Mouse (Mus musculus) stomach, embryonic 16.5 days (tissue): ENCODE results near the gene Tada2a. TPM values are rescaled to one million over a fixed set of nuclear protein-coding genes. Genes with fewer than 3 reads are reported as not detected.

Experiments
- ATAC-seq: fragments of 200-750 bp; cut with Nextera tagmentation; 2 replicates; pipeline ENCODE4 v1.8.0; 2017; ENCODE audit warnings: moderate number of reproducible peaks, moderate TSS enrichment; ENCODE audit not compliant: insufficient read depth, low FRiP score
- H3K27ac ChIP-seq: fragments of 300-500 bp; sonication (generic); 2 replicates; pipeline ENCODE4 v1.5.1; 2014; ENCODE audit warnings: low read length
- H3K27me3 ChIP-seq: fragments of 300-500 bp; sonication (generic); 2 replicates; pipeline ENCODE4 v1.6.1; 2014; ENCODE audit warnings: low read length, control low read depth, mixed read lengths; ENCODE audit not compliant: control insufficient read depth, insufficient read depth
- H3K36me3 ChIP-seq: fragments of 300-500 bp; sonication (generic); 2 replicates; pipeline ENCODE4 v1.6.1; 2014; ENCODE audit warnings: low read length; ENCODE audit not compliant: control insufficient read depth, insufficient read depth
- H3K4me1 ChIP-seq: fragments of 300-500 bp; sonication (generic); 2 replicates; pipeline ENCODE4 v1.6.1; 2014; ENCODE audit warnings: low read length, control low read depth, mixed read lengths; ENCODE audit not compliant: control insufficient read depth, insufficient read depth
- H3K4me2 ChIP-seq: fragments of 300-500 bp; sonication (generic); 2 replicates; pipeline ENCODE4 v1.6.1; 2014; ENCODE audit warnings: low read depth, low read length, mixed read lengths
- H3K4me3 ChIP-seq: fragments of 300-500 bp; sonication (generic); replicated peaks from 2 replicates; pipeline ENCODE4 v1.5.1; 2014; ENCODE audit warnings: mild to moderate bottlenecking, low read length
- H3K9ac ChIP-seq: fragments of 300-500 bp; sonication (generic); 2 replicates; pipeline ENCODE4 v1.6.1; 2014; ENCODE audit warnings: low read length
- H3K9me3 ChIP-seq: fragments of 300-500 bp; sonication (generic); replicated peaks from 2 replicates; pipeline ENCODE4 v1.6.1; 2016; ENCODE audit warnings: low read length, control low read depth; ENCODE audit not compliant: control insufficient read depth
- WGBS: fragments of 180-500 bp; shearing (Covaris S2); extraction: QIAGEN DNeasy Blood & Tissue Kit; methylation state at CpG from one replicate; pipeline ENCODE4 v1.1.7; 2014; 5-methylcytosine and 5-hydroxymethylcytosine counted together
- polyA plus RNA-seq: library from polyadenylated mRNA; unstranded; fragments of >200 nt; fragmentation: Nextera tagmentation; extraction: Ambion mirVana; gene quantifications from 2 replicates; pipeline ENCODE4 v1.2.1, GENCODE M21; 2015

Gene Tada2a
- polyA plus RNA-seq, 1 experiment from 2014 or later = 26.0 TPM

DNA sequence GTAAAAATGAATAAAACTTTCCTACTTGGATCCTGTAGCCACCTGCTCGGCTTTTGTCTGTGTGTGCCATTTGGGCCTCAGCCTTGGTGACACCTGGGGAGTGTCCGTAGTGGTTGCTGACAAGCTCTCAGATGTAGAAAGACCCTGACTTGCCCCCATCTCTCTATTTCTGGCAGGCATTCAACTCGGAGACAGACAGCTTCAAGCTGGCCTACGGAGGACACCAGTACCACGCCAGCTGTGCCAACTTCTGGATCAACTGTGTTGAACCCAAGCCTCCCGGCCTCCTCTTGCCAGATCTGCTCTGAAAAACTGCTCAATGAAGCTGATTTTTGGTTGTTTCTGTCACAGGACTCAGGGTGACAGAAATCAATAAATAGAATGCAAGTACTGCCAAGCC is 88.8 kb downstream of the Tada2a start:
- no peaks in the 10 kb centered on the region for H3K9me3 ChIP-seq
- 76% methylated on average over 6 of the region's 6 CpGs for WGBS
- no peak for ATAC-seq
- H3K4me2 ChIP-seq = no peak overlapping the region
- H3K27me3 ChIP-seq = no peaks in the 10 kb centered on the region
- no peaks in the 10 kb centered on the region for H3K4me1 ChIP-seq
- no peaks in the 10 kb centered on the region for H3K36me3 ChIP-seq
- no peak overlapping the region for H3K27ac ChIP-seq
- no peak overlapping the region for H3K9ac ChIP-seq
- no peak overlapping the region for H3K4me3 ChIP-seq

DNA sequence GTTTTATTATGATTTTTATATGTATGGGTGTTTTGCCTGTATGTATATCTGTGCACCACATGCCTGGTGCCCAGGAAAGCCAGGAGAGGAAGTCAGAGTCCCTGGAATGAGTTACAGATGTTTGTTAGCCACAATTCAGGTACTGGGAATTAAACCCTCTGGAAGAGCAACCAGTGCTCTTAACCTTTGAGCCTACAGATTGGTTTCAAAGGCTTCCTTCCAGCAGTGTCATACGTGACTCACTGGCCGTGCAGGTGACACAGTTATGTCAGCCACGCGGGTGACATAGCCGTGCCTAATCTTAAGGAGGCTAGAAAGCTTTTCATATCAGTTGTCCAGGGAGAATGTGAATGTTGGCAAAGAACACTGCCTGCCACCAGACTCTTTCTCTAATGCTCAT is 95.7 kb downstream of the Tada2a start:
- H3K27me3 ChIP-seq = no peaks in the 10 kb centered on the region
- 77% methylated on average over 5 of the region's 5 CpGs for WGBS
- no peaks in the 10 kb centered on the region for H3K36me3 ChIP-seq
- no peak overlapping the region for H3K9ac ChIP-seq
- ATAC-seq = no peak
- H3K9me3 ChIP-seq = no peaks in the 10 kb centered on the region
- H3K4me3 ChIP-seq = no peak overlapping the region
- H3K27ac ChIP-seq = no peak overlapping the region
- H3K4me1 ChIP-seq = no peaks in the 10 kb centered on the region
- H3K4me2 ChIP-seq = no peak overlapping the region

DNA sequence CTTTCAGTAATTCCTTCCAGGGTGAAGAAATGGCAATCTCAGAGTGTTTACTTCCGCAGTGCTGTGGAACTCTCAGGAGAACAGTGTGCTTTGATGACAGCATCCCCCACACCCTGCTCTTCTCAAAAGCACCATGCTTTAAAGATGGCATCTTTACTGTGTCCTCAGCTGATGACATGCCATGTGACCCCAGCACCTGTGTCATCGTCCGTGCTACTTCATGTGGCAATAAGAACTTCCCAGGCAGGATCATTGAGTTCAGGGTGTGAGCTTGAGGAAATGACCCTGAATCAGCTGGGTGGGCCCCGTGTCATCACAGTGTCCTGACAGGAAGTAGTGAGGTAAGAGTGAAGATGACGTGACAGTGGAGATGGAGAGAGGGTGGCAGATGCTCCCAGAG is 96.8 kb downstream of the Tada2a start:
- no peak overlapping the region for H3K4me2 ChIP-seq
- no peaks in the 10 kb centered on the region for H3K4me1 ChIP-seq
- WGBS = 80% methylated on average over 5 of the region's 5 CpGs
- no peak for ATAC-seq
- H3K27ac ChIP-seq = no peak overlapping the region
- H3K36me3 ChIP-seq = 0 out of 2 replicates have a peak, but pooled peaks cover 1% of the 10 kb centered on the region
- H3K9me3 ChIP-seq = no peaks in the 10 kb centered on the region
- H3K4me3 ChIP-seq = no peak overlapping the region
- no peaks in the 10 kb centered on the region for H3K27me3 ChIP-seq
- no peak overlapping the region for H3K9ac ChIP-seq

DNA sequence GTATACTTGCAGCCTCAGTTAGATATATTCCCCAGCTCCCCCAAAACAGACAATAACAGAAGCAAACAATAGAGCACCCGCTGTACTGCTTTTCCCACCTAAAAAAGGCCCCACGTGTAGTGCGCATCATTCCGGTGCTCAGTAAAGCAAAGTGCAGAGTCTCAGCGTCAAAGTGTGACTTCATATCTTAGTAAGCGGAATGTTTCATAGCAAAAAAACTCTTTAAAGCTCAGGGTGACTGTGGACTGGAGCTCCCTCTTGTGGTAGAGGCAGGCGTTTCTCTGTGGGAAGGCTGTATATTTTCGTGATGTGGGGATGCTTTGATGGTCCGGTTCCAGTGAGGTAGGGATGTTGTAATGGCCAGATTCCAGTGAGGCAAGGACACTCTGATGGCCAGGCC is 97.4 kb downstream of the Tada2a start:
- no peaks in the 10 kb centered on the region for H3K27me3 ChIP-seq
- no peak overlapping the region for H3K9ac ChIP-seq
- H3K27ac ChIP-seq = no peak overlapping the region
- no peak overlapping the region for H3K4me2 ChIP-seq
- no peaks in the 10 kb centered on the region for H3K9me3 ChIP-seq
- H3K36me3 ChIP-seq = 0 out of 2 replicates have a peak, but pooled peaks cover 4% of the 10 kb centered on the region
- ATAC-seq = no peak
- H3K4me3 ChIP-seq = no peak overlapping the region
- 51% methylated on average over 9 of the region's 9 CpGs for WGBS
- no peaks in the 10 kb centered on the region for H3K4me1 ChIP-seq

Other genes with a start within 250 kb of the Tada2a start
- gene Ddx52, start 187.5 kb downstream of the Tada2a start, polyA plus RNA-seq = 24.0 and 27.4 TPM in 2 replicates
- 11.7 and 12.8 TPM in 2 replicates for gene Synrg, start 165.2 kb downstream of the Tada2a start, polyA plus RNA-seq
- gene Dusp14, start 60.3 kb downstream of the Tada2a start, polyA plus RNA-seq = 19.4 and 24.0 TPM in 2 replicates
- gene Acaca, start 72 bp upstream of the Tada2a start, polyA plus RNA-seq = 13.5 and 16.1 TPM in 2 replicates
- 0.10 TPM in 1 of 2 replicates, not detected in the other for gene Gm11437, start 37.9 kb upstream of the Tada2a start, polyA plus RNA-seq